Mouse (Mus musculus) cerebellum, adult 8-10 months (tissue): ENCODE measurements around the gene Usp4.
"Not testable (repeated sequence)": the region's sequence is repeated elsewhere in the genome, so short reads cannot be mapped to it uniquely, and the experiment has no call there.

Source experiments
- DNase-seq: peaks from one replicate; pipeline ENCODE4 v3.0.0; 2022

Usp4 gene

DNA sequence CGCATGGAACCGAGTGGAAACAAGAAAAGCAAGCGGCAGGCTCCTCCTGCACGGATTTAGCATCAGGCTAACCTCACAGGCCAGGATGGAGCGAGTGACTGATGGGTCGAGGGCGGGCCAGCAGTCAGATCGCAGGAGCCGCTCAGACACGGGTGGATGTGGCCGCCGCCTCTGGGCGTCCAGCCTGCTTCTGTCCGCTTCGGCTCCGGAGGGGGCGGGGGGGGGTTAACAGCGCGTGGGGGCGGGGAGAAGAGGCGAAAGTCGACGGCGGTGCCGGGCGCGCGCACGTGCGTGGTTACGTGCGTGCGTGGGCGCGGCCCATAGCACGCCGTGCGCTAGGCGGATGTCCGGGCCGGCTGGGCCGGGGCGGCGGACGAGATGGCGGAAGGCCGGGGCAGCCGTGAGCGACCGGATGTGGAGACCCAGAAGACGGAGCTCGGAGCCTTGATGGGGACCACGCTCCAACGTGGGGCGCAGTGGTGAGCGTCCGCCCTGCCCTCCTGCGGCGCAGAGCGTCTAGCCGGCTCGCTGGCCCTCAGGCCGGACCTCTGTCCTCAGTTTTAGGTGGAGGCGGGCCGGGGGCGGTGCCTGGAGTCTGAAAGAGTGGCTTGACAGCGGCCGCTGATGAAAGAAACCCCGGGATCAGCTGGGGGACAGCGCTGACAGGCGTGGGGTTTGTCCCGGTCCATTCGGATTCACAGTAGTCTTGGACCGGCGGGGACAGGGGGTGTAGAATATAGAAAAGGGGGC lies at the start of gene Usp4:
Usp4 (plus strand) TSS at position 314 of the 750 bp plus-strand sequence.
- DNase-seq: peak; percentile 84

DNA sequence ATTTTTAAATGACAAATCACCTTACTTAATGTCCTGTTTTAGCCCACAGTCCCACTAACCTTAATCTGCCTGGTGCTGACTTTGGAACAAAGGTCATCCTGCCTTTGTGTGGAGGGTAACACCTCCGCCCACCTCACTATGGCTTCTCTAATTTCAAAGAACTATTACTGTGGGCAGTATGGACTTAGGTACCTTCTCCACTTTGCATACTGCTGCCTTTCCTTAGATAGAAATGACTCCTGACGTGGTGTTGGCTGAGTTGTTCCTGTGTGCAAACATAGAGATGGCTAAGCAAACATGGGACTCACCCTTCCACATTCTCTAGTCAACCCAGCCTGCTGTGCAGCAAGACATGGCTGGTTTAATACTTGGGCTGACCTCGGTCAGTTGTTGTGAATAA lies 45.8 kb upstream of the Usp4 start:
- DNase-seq: no peak

DNA sequence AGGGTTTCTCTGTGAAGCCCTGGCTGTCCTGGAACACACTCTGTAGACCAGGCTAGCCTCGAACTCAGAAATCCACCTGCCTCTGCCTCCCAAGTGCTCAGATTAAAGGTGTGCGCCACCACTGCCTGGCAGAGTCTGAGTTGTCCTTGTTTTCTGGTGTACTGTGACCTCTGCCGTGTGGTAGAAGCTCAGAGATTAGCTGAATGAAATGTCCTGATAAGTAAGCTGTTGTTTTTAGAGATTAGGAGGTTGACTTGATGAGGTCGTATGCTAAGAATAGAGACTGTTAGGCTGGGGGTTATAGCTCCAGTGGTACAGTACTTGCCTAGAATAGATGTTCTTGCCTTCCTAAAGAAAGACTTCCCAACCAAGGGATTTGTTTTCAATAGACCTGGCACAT lies 42.9 kb upstream of the Usp4 start:
- no peak for DNase-seq

DNA sequence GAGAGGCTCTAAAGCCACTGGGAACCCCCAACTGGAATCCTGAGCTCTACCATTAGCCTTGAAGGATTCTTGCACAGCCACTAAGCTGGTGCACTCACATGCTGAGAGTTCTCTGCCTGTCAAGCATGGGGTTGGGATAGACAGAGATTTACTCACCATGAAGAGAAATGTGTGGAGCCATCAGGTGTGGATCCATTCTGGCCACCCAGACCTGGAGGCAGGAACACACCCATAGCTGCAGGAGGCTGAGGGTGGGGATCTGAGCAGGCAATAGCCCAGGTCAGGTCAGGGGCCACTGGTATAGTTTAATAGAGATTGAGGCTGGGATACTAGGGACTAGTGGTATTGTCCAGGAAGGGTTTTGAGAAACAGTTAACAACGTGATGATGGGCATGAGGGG lies 42.5 kb upstream of the Usp4 start:
- DNase-seq: peak; percentile 45

DNA sequence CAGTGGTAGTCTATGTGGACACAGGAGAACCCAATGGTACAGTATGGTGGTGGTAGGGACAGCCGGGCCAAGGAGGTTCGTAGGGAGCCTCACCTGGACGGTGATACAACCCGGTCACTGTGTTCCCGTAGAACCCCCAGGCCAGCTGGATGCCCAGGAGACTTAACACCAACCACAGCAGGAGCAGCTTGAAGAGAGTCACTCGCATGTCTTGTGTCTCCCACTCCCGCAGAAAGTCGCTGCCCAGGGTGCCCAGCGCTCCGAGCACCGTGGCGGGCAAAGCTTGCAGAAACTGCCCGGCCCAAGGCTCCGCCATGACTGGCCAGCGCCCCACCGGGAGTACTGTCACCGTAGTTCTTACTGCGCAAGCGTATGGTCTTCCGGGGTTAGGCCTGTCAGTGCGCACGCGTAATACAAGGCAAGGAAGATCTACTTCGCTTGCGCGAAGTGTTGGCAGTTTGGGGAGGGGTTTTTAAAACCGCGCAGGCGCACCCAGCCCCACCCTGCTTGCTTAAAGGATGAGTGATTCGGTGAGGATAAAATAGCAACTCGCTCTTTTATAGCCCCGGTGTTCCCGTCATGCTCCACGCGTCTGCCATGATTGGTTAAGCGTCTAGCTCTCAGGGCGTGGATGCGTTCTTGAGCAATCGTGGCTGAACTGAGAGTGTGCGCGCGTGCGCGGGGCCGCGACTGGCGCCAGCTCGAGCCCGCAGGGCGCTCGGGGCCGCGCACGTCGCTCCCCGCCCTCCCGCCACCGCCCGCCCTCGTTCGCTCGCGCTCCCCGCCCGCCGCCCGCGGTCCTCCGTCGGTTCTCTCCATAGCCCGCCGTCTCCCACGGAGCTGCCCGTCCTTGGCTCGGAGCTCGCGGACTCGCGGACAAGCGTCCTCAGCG lies 41.8 kb upstream of the Usp4 start, which contains the start of the genes Rhoa and Tcta:
Rhoa (plus strand) TSS at position 501 of the 892 bp plus-strand sequence.
Tcta (minus strand) TSS at position 532 of the 892 bp plus-strand sequence.
- peak; percentile 98 for DNase-seq

DNA sequence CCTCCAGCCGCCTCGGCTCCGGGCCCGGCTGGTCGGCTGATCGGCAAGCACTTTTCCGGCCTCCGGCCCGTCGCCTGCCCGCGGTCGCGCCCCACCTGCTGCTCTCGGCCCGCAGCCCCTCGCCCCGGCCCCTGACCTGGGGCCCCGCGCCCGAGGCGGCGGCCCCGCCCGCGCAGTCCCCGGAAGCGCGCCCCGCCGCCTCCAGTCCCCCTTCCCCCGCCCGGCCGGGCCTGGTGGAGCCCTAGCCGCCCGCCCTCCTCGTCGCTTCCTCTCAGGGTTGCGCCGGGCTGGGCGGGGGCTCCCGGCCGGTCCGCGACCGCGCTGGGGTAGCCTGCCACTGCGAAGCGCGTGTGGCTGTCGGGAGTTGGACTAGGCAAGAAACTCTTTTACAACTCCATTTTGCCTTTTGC lies 41.1 kb upstream of the Usp4 start:
- no peak for DNase-seq

DNA sequence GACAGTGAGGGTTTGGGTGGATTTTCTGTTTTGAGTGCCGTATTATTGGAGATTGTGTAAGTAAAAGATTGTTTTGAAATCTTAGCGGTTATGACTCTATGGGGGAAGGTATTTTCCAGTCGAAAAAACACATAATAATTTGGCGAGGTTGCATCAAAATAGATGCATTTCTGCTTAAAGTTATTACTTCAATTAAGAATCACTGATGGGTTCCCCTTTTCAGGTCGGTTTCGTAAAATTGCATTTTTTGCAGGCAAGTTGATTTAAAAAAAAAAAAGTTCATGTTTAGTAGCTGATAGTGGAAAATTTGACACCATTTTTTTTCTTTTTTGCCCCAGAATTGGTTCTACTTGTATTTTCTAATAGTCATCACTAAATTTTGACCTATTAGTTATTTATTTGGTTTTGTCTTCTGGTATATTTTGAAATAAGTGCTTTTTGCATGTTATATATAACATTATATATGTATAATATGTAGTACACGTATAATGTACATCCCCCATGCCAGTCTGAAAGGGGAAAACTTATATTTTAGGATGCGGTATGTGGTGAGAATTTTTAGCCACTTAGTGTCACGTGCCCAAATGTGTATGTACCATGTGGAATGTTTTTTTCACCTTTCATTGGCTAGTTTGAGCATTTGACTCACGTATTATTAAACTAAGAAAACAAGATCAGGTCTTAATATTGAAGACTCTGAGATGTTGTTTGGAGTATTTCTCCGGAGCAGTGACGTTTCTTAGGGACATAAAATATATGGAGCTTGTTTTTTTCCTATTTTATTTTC lies 40.4 kb upstream of the Usp4 start:
- DNase-seq: no peak

DNA sequence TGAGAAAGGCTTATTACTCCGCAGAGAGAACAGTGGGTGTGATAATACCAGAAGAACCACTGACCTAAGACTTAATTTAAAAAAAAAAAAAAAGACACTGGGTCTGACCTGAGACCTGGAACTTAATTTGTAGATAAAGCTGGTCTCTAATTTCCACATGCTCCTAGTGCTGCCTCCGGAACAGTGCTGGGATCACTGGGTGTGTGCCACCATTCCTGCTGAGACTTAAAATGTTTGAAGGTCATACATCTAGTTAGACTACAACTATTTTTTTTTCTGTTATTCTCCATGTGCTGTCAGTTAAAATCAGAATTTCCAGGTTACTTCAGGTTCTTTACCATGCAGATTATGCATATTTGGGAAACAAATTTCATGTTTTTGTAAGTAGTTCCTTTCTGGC lies 39.5 kb upstream of the Usp4 start:
- DNase-seq: no peak

DNA sequence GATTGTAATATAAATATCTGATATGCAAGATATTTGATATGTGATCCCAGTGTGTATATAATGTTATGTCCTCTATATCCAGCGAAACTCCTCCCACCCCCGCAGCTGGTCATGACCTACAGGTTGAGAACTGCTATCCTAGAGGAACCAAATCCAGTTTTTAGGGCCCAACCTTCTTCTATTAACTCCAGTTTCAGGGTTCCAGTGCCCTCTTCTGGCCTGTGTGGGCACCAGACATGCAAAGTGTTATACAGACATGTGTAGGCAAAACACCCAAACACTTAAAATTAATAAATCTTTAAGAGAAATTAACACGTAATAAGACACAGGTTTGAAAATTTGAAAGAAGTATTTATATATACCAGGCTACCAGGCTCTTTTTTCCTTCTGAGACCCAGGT lies 30.1 kb upstream of the Usp4 start:
- DNase-seq: no peak

DNA sequence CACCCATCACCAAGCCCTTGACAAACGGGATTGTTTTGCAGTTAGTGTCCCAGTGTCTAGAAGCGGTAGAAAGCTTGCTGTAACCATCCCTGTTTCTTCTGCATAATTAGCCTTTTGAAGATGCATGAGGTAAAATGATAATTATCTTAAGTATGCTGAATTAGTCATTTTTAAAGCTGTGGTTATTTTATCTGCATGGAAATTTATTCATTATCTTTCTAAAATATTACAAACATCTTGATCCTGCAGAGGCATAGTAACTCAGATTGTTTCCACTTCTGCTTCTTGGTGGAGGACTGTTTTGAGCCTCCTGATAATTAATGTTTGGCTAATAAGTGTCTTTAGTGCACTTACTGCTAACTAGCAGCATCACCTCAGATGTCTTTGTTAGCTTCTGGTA lies 29.2 kb upstream of the Usp4 start:
- DNase-seq: no peak

DNA sequence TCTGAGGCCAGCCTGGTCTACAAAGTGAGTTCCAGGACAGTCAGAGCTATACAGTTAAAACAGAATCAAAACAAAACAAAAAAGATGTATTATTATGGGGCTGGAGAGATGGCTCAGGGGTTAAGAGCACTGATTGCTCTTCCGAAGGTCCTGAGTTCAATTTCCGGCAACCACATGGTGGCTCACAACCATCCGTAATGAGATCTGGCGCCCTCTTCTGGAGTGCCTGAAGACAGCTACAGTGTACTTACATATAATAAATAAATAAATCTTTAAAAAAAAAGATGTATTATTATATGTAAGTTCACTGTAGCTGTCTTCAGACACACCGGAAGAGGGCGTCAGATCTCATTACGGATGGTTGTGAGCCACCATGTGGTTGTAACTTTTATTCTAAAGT lies 25.6 kb upstream of the Usp4 start:
- not testable (repeated sequence) for DNase-seq

DNA sequence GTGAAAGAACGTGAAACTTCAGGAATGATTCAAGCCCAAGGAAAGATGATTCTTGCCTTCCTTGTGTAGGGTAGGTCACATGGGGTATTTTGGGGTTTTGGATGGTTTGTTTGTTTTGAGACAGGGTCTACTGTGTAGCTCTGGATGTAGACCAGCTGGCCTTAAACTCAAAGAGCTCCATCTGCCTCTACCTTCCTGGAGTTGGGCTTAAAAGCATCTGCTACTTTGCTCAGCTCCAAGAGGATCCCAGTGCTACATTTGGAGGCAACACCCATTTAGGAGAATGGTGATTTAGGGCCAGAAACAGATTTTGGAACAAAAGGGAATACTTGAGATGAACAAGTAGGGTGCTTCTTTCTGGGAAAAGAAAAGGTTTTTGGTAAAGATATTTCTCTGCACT lies 22.9 kb upstream of the Usp4 start:
- DNase-seq: no peak

DNA sequence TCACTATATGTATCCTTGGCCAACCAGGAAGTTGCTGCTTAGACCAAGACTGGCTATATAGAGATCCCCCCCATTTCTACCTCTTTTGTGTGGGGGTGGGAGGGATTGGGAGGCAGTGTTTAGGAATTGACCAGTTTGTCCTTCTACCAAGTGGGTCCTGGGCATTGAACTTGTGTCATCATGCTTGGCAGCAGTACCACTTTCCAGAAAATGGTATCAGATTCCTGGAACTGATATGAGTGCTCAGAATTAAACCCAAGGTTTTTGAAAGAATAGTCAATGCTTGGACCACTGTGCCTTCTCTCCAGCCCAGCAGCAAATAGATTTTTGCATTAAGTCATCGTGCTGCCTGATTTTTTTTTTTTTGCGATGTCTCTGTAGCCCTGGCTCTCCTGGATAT lies 21.8 kb upstream of the Usp4 start:
- DNase-seq: no peak

DNA sequence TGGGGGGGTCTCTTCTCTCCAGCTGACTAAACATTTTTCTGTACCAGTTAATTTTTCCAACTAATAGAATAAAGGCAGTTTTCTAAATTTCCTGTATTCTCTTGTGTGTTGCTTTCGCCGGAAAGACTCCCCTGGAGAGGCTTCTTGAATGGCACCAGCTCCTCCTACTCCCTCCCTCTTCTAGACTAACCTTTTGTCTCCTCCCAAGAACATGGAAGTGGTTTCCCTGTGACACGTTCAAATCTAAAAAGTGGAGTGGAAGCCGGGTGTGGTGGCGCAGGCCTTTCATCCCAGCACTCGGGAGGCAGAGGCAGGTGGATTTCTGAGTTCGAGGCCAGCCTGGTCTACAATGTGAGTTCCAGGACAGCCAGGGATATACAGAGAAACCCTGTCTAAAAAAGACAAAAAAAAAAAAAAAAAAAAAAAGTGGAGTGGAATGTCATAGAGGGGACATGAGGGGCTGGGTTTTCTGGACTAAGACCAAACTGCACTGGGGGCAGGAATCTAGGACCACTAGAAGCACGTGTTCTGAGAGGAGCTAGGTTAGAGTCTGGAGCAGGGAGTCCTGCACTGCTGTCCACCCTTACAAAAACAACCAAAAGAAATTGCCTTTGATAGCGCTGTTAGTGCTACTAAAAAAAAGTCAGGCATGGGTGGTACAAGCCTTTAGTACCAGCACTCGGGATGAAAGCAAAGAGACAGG lies 9.7 kb upstream of the Usp4 start:
- no peak for DNase-seq

DNA sequence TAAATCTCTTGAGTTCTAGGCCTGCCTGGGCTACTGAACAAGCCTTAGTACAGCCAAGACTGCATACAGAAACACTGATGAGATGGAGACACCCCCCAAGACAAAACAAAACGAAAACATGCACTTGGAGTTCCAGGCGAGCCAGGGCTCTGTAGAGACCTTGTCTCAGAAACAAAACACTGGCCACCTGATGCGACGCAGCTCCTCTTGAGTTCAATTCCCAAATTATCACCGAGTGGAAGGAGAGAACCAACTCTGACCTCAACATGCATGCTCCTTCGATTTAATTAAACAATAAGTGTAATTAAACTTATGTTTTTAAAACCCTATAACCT lies 9.1 kb upstream of the Usp4 start:
- DNase-seq: no peak

DNA sequence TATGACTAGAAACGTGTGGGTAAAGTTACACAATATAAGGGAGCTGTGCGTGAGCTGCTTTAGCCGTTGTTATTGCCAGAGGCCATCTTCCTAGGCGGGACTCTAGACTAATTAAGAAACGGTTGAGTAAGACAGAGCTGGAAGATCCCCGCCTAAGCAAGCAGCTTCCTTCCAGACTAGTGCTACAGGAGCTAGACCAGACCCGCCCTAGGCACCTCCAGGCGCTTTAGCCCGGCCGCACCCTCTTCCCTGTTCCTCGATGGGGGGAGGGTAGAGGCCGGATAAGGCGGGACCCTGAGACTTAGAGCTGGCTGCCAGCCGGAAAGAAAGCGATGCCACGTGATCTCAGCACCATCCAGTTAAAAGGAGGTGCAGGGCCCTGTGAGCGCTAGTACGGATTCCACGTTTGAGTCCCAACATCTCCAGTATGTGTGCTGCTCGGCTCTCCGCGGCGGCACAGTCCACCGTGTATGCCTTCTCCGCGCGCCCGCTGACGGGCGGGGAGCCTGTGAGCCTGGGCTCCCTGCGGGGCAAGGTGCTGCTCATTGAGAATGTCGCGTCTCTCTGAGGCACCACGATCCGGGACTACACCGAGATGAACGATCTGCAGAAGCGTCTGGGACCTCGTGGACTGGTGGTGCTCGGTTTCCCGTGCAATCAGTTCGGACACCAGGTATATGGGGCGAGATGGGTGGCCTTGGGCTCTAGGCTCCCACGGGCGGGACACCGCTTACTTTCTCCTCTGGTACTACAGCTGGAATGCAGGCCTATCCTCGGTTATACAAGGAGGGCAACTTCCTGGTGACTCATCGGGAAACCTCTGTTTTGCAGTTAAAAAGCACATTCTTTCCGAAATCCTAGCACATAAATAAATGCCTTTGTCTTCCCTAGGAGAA lies 8.5 kb upstream of the Usp4 start, which contains the start of gene Gpx1:
Gpx1 (plus strand) TSS at position 18 of the 896 bp plus-strand sequence.
- DNase-seq: peak; percentile 76

DNA sequence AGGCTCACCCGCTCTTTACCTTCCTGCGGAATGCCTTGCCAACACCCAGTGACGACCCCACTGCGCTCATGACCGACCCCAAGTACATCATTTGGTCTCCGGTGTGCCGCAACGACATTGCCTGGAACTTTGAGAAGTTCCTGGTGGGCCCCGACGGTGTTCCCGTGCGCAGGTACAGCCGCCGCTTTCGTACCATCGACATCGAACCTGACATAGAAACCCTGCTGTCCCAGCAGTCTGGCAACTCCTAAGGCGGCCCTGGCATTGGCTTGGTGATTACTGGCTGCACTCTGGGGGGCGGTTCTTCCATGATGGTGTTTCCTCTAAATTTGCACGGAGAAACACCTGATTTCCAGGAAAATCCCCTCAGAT lies 7.8 kb upstream of the Usp4 start:
- DNase-seq: peak; percentile 25

DNA sequence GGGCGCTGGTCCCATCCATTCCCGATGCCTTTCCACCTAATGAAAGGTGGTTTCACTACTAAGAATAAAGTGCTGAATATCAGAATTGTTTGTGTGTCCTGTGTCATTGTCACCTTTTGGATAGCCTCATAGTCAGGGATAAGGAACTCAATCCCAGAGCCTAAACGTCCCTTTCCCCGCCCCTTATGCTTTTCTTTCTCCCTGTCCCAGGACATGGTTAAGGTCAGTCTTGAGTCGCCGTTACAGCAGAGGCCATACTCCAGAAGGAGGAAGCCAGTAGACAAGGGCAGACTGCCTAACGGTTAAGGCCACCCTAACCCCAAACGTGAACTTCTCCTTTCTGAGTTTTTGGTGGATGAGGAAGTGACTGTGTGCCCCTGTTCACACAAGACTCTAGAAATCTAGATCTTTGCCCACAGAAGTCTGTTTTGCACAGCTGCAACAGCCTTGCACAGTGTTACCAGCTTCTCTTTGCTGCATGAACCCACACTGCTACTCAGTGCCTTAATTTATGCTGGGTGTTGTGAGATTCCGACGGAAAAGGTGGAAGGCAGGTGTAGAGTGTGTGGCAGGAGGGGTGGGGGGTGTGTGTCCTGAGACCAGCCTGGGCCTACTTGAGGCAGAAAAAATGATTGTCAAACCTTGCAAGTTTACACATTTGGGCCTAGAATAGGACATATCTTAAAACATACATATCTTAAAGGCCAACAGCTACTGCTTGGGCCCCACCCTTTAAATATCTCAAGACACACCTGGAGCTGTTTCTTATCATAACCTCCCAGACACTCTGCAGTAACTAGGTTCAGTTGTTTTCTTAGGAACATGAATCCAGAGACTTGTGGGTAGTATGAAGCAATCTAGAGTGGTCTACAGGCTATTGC lies 7.2 kb upstream of the Usp4 start:
- DNase-seq: no peak

DNA sequence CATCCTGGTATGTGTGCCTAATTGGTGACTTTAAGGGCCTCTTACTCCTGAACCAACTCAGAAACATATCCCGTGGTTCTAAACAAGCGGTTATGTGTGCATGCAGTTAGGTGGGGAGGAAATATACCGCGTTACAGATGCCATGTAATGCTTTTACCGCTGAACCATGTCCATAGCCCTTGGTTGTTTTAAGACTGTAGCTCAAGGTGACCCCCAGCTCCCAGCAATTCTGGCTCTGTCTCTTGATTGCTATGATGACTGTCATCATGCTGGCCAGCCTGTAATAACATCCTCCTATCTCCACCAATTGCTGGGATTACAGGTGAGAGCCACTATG lies 6.5 kb upstream of the Usp4 start:
- DNase-seq: no peak

DNA sequence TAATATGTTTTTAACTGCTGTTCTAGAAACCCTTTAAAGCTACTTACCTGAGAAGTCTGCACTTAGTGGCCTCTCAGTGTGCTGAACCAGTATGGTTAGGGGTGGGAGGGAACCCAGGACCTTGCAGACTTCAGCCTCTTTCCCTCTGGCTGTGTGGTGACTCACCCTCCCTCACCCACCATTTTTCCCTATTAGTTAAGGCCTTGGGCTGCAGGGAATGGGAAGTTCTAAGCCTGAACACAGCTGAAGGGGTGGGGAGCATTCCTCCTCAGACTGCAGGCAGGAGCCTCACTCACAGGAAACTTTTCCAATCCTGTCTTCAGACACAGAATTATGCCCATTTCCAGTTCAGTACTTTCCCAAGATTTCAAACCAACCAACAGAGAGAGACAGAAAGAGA lies 5.9 kb upstream of the Usp4 start:
- DNase-seq: no peak
